Mouse (Mus musculus) midbrain, embryonic 13.5 days (tissue): ENCODE data around the gene Zfp940. TPM values are rescaled to one million over a fixed set of nuclear protein-coding genes. Genes with fewer than 3 reads are reported as not detected.

Experiments used
- ATAC-seq: fragments of 200-750 bp; cut with Nextera tagmentation; 2 replicates; pipeline ENCODE4 v1.8.0; 2017; ENCODE audit warnings: mild to moderate bottlenecking, moderate TSS enrichment, moderate library complexity
- H3K27ac ChIP-seq: fragments of 300-500 bp; sonication (generic); 2 replicates; pipeline ENCODE4 v1.5.1; 2015; ENCODE audit warnings: inconsistent platforms, mild to moderate bottlenecking, moderate library complexity
- H3K27me3 ChIP-seq: fragments of 300-500 bp; sonication (generic); 2 replicates; pipeline ENCODE4 v1.6.1; 2015; ENCODE audit warnings: mild to moderate bottlenecking, inconsistent platforms
- H3K36me3 ChIP-seq: fragments of 300-500 bp; sonication (generic); 2 replicates; pipeline ENCODE4 v1.6.1; 2015; ENCODE audit warnings: mild to moderate bottlenecking, inconsistent platforms
- H3K4me1 ChIP-seq: fragments of 300-500 bp; sonication (generic); replicated peaks from 2 replicates; pipeline ENCODE4 v1.6.1; 2015; ENCODE audit warnings: inconsistent platforms
- H3K4me2 ChIP-seq: fragments of 300-500 bp; sonication (generic); replicated peaks from 2 replicates; pipeline ENCODE4 v1.6.1; 2015; ENCODE audit warnings: moderate library complexity, mild to moderate bottlenecking, inconsistent platforms
- H3K4me3 ChIP-seq: fragments of 300-500 bp; sonication (generic); replicated peaks from 2 replicates; pipeline ENCODE4 v1.5.1; 2015; ENCODE audit warnings: mild to moderate bottlenecking, inconsistent platforms
- H3K9ac ChIP-seq: fragments of 300-500 bp; sonication (generic); replicated peaks from 2 replicates; pipeline ENCODE4 v1.6.1; 2015; ENCODE audit warnings: mild to moderate bottlenecking, inconsistent platforms
- H3K9me3 ChIP-seq: fragments of 300-500 bp; sonication (generic); 2 replicates; pipeline ENCODE4 v1.6.1; 2016; ENCODE audit warnings: mild to moderate bottlenecking, inconsistent platforms
- WGBS: fragments of 180-500 bp; shearing (Covaris S2); methylation state at CpG from one replicate; pipeline ENCODE4 v1.1.7; 2015; 5-methylcytosine and 5-hydroxymethylcytosine counted together
- polyA plus RNA-seq: library from polyadenylated mRNA; unstranded; fragments of >200 nt; fragmentation: Nextera tagmentation; extraction: Ambion mirVana; gene quantifications from 2 replicates; pipeline ENCODE4 v1.2.1, GENCODE M21; 2015

Gene Zfp940
- polyA plus RNA-seq, 1 experiment from 2014 or later, result 14.4 TPM

- Histone ChIP-seq H3K9ac (peak overlapping the region; percentile 84), H3K36me3 (peaks cover 36% of the 10 kb centered on the region), H3K4me2 (peak overlapping the region; percentile 75), H3K27me3 (no peaks in the 10 kb centered on the region), H3K4me3 (peak overlapping the region; percentile 74), H3K27ac (no peak overlapping the region), H3K4me1 (peaks cover 28% of the 10 kb centered on the region), H3K9me3 (no peaks in the 10 kb centered on the region)
- WGBS, result 79% methylated on average over 5 of the region's 5 CpGs
- no peak for ATAC-seq
Observed at GRCm38 (mm10) chr7:29785888-29786287, 67.6 kb downstream of the Zfp940 start.

GRCm38 (mm10) chr7:29785023-29785422 lies 68.4 kb downstream of the Zfp940 start:
- Histone ChIP-seq H3K27ac (no peak overlapping the region), H3K4me2 (peak overlapping the region; percentile 75), H3K9me3 (no peaks in the 10 kb centered on the region), H3K4me1 (peaks cover 28% of the 10 kb centered on the region), H3K27me3 (no peaks in the 10 kb centered on the region), H3K36me3 (peaks cover 27% of the 10 kb centered on the region), H3K9ac (peak overlapping the region; percentile 84), H3K4me3 (peak overlapping the region; percentile 74)
- no peak for ATAC-seq
- 54% methylated on average over 8 of the region's 8 CpGs for WGBS

DNA sequence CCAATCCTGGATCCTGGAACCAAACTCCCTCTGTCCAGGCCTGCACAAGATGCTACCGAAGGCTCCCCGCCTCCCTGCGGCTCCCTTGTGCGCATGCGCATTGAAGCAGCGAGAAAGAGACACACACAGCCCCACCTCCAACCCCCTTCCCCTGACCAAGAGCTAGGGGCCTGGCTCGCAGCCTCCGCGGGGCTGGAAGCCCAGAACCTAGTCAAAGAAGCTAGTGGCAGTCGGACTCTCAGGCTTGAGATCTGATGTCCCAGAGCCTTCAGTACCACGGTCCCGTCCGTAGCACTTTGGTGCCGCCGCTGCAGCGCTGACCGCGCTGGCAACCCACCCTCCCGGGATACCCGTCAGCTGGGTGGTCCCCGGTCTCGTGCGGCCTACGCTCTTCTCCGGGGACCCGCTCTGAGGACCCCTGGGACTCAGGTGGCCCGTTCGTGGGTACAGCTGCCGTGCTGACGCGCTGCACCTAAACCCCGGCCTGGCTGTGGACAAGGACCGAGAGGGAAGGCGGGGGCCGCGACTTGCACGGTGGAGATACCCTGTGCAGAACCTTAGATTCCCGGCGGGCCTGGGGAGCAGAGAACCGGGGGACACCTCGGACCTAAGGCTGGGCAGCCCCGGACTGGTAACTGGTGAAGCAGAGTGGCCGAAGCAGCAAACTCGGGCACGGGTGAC lies 69.5 kb downstream of the Zfp940 start, which contains the start of gene Zfp30:
TSS of gene Zfp30 (plus strand) at position 128 of the 681 bp plus-strand sequence.
- peak within 1 kb of the TSS; percentile 75 for H3K4me2 ChIP-seq
- H3K9ac ChIP-seq, result peak within 1 kb of the TSS; percentile 84
- peaks cover 28% of the 10 kb centered on the region for H3K4me1 ChIP-seq
- H3K9me3 ChIP-seq, result no peaks in the 10 kb centered on the region
- H3K36me3 ChIP-seq, result peaks cover 24% of the 10 kb centered on the region
- peak within 1 kb of the TSS; percentile 93 for H3K27ac ChIP-seq
- peak within 1 kb of the TSS; percentile 74 for H3K4me3 ChIP-seq
- under 1% methylated on average over 45 of the region's 45 CpGs for WGBS
- H3K27me3 ChIP-seq, result no peaks in the 10 kb centered on the region
- peak; percentile 98 for ATAC-seq

Other genes starting within 250 kb of the Zfp940 start
- 0.32 and 0.59 TPM in 2 replicates for gene Catsperg2, start 126.6 kb downstream of the Zfp940 start, polyA plus RNA-seq
- gene Zfp84, start 85.1 kb downstream of the Zfp940 start, polyA plus RNA-seq, result 17.7 and 19.0 TPM in 2 replicates
- gene Zfp30, start 69.7 kb downstream of the Zfp940 start, polyA plus RNA-seq, result 14.2 and 14.9 TPM in 2 replicates
- 29.7 and 29.9 TPM in 2 replicates for gene Zfp790, start 37.6 kb downstream of the Zfp940 start, polyA plus RNA-seq
- 18.3 and 19.9 TPM in 2 replicates for gene Zfp420, start 6.3 kb upstream of the Zfp940 start, polyA plus RNA-seq
- 14.8 and 15.6 TPM in 2 replicates for gene Zfp27, start 52.9 kb upstream of the Zfp940 start, polyA plus RNA-seq
- 8.7 and 8.9 TPM in 2 replicates for gene Zfp383, start 54.6 kb upstream of the Zfp940 start, polyA plus RNA-seq
- 19.9 and 20.5 TPM in 2 replicates for gene Zfp74, start 100.4 kb upstream of the Zfp940 start, polyA plus RNA-seq
- gene Zfp568, start 130.3 kb upstream of the Zfp940 start, polyA plus RNA-seq, result 6.8 and 7.7 TPM in 2 replicates
- 10.4 and 12.5 TPM in 2 replicates for gene Zfp14, start 197.7 kb upstream of the Zfp940 start, polyA plus RNA-seq
- gene Zfp82, start 219.2 kb upstream of the Zfp940 start, polyA plus RNA-seq, result 11.7 and 13.8 TPM in 2 replicates
- gene Gm26920, start 236.7 kb upstream of the Zfp940 start, polyA plus RNA-seq, result 1.1 and 4.4 TPM in 2 replicates
- 19.3 and 20.4 TPM in 2 replicates for gene Zfp566, start 236.9 kb upstream of the Zfp940 start, polyA plus RNA-seq
- gene Zfp260, start 241.1 kb upstream of the Zfp940 start, polyA plus RNA-seq, result 112 and 115 TPM in 2 replicates